Mouse (Mus musculus): ENCODE measurements around the gene Naif1.

Gene Naif1

DNA sequence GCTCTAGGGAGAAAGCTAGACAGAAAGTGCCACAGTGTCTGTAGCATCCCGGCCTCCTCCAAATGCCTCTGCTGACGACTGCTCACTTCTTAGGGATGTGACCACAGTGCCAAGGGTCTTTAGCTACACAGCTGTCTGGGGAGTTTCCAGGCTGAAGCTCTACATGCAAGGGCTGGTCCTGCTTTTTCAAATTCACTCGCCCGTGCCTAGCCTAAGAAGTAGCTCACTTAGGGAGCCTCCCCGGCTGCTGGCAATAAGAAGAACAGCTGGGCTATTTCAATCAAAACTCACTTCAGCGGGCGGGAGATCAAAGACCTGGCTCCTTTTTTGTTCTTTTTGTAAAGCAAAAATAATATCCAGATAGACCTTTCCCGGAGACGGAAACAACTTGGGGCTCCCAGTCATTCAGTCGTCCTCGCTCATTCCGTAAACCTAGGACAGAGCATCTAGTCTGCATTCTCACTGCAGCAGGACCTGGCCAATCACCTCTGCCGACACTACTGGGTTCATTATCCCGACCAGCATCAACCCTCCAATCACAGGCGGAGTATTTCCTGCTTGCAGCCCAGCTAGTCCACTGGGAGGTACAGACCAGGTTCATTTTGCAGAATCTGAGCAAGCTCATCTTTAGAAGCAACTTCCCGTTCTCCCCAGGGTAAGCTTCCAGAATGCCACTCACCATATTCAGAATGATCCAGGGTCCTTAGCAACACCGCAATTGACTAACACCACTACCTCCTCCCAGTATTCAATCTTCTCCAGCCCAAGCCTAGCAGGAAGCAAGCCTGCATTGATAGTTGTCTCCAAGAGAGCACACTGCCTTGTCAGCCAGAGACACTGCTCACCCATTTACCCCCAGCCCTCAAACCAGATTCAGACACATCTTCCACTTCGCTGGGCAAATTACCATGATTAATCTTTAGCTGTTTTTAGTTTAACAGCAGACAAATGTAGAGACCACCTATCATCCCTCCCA lies 19.3 kb upstream of the Naif1 start:
- no peak for TF ChIP-seq NANOG (IDR thresholded peaks at IDR 0.05; ENCODE audit: borderline replicate concordance, low read length)
- no peak for TF ChIP-seq POU5F1 (IDR thresholded peaks at IDR 0.05; ENCODE audit: borderline replicate concordance, low read length)
- H3K36me3 ChIP-seq (ENCODE audit: insufficient read depth, low read length) = peaks cover 12% of the 10 kb centered on the region; the same call in 1 of the 2 replicates
- H3K4me3 ChIP-seq (replicated peaks; ENCODE audit: low read length) = peak overlapping the region; percentile 54
- H3K4me1 ChIP-seq (replicated peaks; ENCODE audit: low read depth, low read length) = peaks cover 48% of the 10 kb centered on the region
- H3K27me3 ChIP-seq (ENCODE audit: insufficient read depth, low read length) = no peaks in the 10 kb centered on the region
- H3K9me3 ChIP-seq (ENCODE audit: low read length) = no peaks in the 10 kb centered on the region

DNA sequence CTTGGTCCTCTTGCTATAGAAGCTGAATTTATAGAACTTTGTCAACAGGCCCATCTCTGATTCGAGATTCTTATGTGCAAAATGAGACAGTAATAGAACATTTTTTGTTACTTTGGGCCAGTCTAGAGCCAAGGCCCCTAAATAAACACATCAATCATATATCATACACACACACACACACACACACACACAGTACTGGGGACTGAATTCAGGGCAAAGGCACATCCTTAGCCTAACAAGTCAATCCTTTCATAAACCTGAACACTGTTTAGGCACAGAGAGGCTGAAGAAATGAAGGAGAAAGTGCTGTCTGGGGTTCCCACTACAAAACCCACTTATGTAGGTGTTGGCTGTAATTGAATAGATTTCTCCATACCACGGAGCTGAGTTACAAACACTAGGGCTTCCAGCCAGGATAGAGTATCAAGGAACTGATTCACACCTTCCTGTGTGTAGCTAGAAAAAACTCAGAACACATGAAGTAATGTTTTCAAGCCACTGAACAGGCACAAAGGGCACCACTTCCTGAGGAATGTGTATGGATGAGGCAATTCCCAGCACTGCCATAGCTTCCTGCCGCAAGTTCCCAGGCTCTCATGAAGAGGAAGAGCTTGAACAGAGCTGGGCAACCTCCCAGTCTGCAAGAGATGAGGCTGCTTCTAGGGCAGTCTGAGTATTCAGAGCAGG lies 13.4 kb upstream of the Naif1 start:
- no peaks in the 10 kb centered on the region for H3K9me3 ChIP-seq (ENCODE audit: low read length)
- H3K4me3 ChIP-seq (replicated peaks; ENCODE audit: low read length) = no peak overlapping the region
- no peaks in the 10 kb centered on the region for H3K27me3 ChIP-seq (ENCODE audit: insufficient read depth, low read length)
- TF ChIP-seq POU5F1 (IDR thresholded peaks at IDR 0.05; ENCODE audit: borderline replicate concordance, low read length) = no peak
- TF ChIP-seq CTCF (conservative IDR thresholded peaks at IDR 0.05; ENCODE audit: low read length) = no peak
- no peak for TF ChIP-seq NANOG (IDR thresholded peaks at IDR 0.05; ENCODE audit: borderline replicate concordance, low read length)
- H3K36me3 ChIP-seq (ENCODE audit: insufficient read depth, low read length) = peaks cover 15% of the 10 kb centered on the region
- peaks cover 47% of the 10 kb centered on the region for H3K4me1 ChIP-seq (replicated peaks; ENCODE audit: low read depth, low read length)

DNA sequence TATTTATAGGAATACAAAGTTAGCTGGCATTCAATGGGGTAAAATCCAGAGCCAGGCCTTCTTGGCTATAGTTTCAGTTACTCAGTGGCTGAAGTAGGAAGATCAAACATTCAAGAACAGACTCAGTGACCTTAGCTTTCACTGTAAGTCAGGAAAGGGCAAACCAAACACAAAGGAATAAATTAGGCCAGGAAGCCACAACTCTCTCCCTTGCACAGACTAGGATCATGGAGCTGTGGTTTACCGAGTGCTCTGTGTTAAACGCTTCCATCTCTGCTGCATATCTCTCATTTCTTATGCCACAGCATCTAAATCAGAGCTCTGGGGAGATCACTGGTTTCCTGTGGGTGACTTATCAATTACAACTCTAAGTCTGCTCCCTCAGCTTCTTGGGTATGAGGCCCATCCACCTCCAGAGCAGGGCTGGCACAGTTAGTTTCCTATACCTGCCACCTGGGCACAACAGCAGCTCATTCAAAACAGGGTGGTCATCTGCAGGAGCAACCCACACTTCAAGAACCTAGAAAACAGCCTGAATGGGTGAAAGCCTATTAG lies 12.6 kb upstream of the Naif1 start:
- Histone ChIP-seq H3K9me3 (ENCODE audit: low read length) (no peaks in the 10 kb centered on the region), H3K4me1 (replicated peaks; ENCODE audit: low read depth, low read length) (peaks cover 51% of the 10 kb centered on the region), H3K27me3 (ENCODE audit: insufficient read depth, low read length) (no peaks in the 10 kb centered on the region), H3K4me3 (replicated peaks; ENCODE audit: low read length) (no peak overlapping the region), H3K36me3 (ENCODE audit: insufficient read depth, low read length) (peaks cover 15% of the 10 kb centered on the region)
- TF ChIP-seq POU5F1 (IDR thresholded peaks at IDR 0.05; ENCODE audit: borderline replicate concordance, low read length) = no peak
- TF ChIP-seq CTCF (conservative IDR thresholded peaks at IDR 0.05; ENCODE audit: low read length) = no peak
- TF ChIP-seq NANOG (IDR thresholded peaks at IDR 0.05; ENCODE audit: borderline replicate concordance, low read length) = no peak

DNA sequence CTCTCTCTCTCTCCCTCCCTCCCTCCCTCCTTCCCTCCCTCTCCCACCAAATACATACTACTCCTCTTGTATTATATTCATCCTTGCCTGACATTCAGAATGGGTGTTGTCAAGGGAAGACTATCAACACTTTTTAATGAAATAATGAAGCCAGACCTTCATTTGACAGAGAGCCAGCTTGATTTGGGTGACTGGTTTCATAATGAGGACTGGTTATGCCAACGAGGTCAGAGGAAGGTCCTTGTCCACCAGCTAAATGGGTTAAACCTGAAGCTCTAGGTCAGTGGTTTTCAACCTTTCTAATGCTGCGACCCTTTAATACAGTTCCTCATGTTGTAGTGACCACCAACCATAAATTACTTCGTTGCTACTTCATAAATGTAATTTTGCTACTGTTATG lies 11.5 kb upstream of the Naif1 start:
- peaks cover 56% of the 10 kb centered on the region for H3K4me1 ChIP-seq (replicated peaks; ENCODE audit: low read depth, low read length)
- H3K27me3 ChIP-seq (ENCODE audit: insufficient read depth, low read length) = no peaks in the 10 kb centered on the region
- no peak for TF ChIP-seq CTCF (conservative IDR thresholded peaks at IDR 0.05; ENCODE audit: low read length)
- TF ChIP-seq NANOG (IDR thresholded peaks at IDR 0.05; ENCODE audit: borderline replicate concordance, low read length) = no peak
- no peak for TF ChIP-seq POU5F1 (IDR thresholded peaks at IDR 0.05; ENCODE audit: borderline replicate concordance, low read length)
- no peaks in the 10 kb centered on the region for H3K9me3 ChIP-seq (ENCODE audit: low read length)
- H3K36me3 ChIP-seq (ENCODE audit: insufficient read depth, low read length) = peaks cover 11% of the 10 kb centered on the region
- no peak overlapping the region for H3K4me3 ChIP-seq (replicated peaks; ENCODE audit: low read length)

DNA sequence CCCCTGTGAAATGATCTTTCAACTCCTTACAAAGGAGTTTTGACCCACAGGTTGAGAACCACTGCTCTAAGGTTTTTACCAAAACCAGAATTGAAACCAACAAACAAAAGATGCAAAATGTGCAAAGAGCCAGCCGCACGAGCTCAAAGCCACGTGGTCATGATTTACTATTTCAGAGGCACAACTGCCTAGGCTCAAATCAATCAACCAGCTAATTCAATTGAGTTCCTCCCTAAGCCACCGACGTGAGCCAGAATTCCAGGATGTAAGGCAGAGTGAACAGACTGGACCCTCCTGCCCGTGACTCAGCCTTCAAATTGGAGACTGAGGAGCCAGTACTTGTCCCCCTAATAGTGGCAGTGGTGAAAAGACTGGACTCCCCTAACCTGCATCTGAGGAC lies 11.1 kb upstream of the Naif1 start:
- H3K9me3 ChIP-seq (ENCODE audit: low read length) = no peaks in the 10 kb centered on the region
- H3K4me1 ChIP-seq (replicated peaks; ENCODE audit: low read depth, low read length) = peaks cover 58% of the 10 kb centered on the region
- no peak for TF ChIP-seq NANOG (IDR thresholded peaks at IDR 0.05; ENCODE audit: borderline replicate concordance, low read length)
- no peak for TF ChIP-seq POU5F1 (IDR thresholded peaks at IDR 0.05; ENCODE audit: borderline replicate concordance, low read length)
- TF ChIP-seq CTCF (conservative IDR thresholded peaks at IDR 0.05; ENCODE audit: low read length) = no peak
- H3K27me3 ChIP-seq (ENCODE audit: insufficient read depth, low read length) = no peaks in the 10 kb centered on the region
- H3K36me3 ChIP-seq (ENCODE audit: insufficient read depth, low read length) = peaks cover 15% of the 10 kb centered on the region
- no peak overlapping the region for H3K4me3 ChIP-seq (replicated peaks; ENCODE audit: low read length)

DNA sequence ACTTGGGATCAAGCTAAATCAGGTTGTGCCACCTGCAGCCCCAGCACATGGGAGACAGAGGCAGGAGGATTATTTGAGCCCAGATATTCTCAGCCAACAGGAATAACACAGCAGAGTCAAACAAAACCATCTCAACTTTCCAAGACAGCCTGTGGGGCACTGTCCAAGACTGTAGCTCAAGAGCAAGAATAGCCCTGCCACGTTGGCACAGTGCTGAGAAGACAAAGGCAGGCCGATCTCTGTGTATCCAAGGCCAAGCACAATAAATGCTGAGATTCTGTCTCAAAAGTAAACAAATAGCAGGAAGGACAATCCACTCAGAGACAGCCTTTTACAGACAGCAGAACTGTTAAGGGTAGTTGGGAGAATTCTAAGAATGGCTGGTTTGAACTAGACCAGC lies 10.1 kb upstream of the Naif1 start:
- peaks cover 25% of the 10 kb centered on the region for H3K36me3 ChIP-seq (ENCODE audit: insufficient read depth, low read length)
- H3K27me3 ChIP-seq (ENCODE audit: insufficient read depth, low read length) = no peaks in the 10 kb centered on the region
- TF ChIP-seq CTCF (conservative IDR thresholded peaks at IDR 0.05; ENCODE audit: low read length) = no peak
- no peak for TF ChIP-seq NANOG (IDR thresholded peaks at IDR 0.05; ENCODE audit: borderline replicate concordance, low read length)
- no peak for TF ChIP-seq POU5F1 (IDR thresholded peaks at IDR 0.05; ENCODE audit: borderline replicate concordance, low read length)
- H3K9me3 ChIP-seq (ENCODE audit: low read length) = no peaks in the 10 kb centered on the region
- peaks cover 58% of the 10 kb centered on the region for H3K4me1 ChIP-seq (replicated peaks; ENCODE audit: low read depth, low read length)
- H3K4me3 ChIP-seq (replicated peaks; ENCODE audit: low read length) = no peak overlapping the region

DNA sequence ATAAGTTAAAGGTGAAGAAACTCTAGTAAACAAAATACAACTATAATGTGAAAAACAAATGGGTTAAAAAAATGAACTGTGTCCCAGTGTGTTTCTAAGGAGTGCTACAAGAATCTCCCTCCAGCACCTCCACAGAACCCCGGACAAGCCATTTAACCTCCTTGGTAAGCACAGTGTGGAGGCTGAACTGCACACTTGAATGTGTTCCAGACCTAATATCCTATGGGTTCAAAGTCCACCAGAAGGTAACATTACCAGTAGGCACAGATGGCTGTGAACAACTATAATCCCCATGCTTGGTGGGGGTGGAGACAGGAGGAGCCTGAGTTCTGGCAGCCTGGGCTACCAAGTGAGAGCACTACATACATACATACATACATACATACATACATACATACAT lies 9.6 kb upstream of the Naif1 start:
- no peaks in the 10 kb centered on the region for H3K27me3 ChIP-seq (ENCODE audit: insufficient read depth, low read length)
- peaks cover 58% of the 10 kb centered on the region for H3K4me1 ChIP-seq (replicated peaks; ENCODE audit: low read depth, low read length)
- H3K9me3 ChIP-seq (ENCODE audit: low read length) = no peaks in the 10 kb centered on the region
- peaks cover 30% of the 10 kb centered on the region for H3K36me3 ChIP-seq (ENCODE audit: insufficient read depth, low read length)
- H3K4me3 ChIP-seq (replicated peaks; ENCODE audit: low read length) = no peak overlapping the region
- TF ChIP-seq NANOG (IDR thresholded peaks at IDR 0.05; ENCODE audit: borderline replicate concordance, low read length) (no peak), CTCF (conservative IDR thresholded peaks at IDR 0.05; ENCODE audit: low read length) (no peak), POU5F1 (IDR thresholded peaks at IDR 0.05; ENCODE audit: borderline replicate concordance, low read length) (no peak)

DNA sequence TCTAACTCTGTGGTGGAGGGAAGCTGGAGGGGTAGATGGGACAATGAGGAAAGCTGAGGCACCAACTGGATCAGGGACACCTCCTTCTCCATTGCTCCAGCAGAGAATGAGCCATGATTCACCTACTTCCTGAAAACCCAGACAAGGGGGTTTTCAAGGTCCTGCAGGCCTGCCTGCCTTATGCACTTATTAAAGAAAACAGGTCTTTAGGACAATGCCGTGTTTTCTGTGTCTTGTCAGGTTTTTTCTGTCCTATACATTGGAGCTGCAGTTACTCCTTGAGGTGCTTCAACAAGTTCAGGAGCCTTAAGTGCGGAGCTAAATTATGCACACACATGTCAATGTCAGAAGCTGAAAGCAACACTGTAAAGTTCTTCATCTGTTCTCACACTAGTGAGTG lies 8.7 kb upstream of the Naif1 start:
- Histone ChIP-seq H3K27me3 (ENCODE audit: insufficient read depth, low read length) (no peaks in the 10 kb centered on the region), H3K9me3 (ENCODE audit: low read length) (no peaks in the 10 kb centered on the region), H3K36me3 (ENCODE audit: insufficient read depth, low read length) (peaks cover 36% of the 10 kb centered on the region), H3K4me1 (replicated peaks; ENCODE audit: low read depth, low read length) (peaks cover 55% of the 10 kb centered on the region), H3K4me3 (replicated peaks; ENCODE audit: low read length) (no peak overlapping the region)
- TF ChIP-seq POU5F1 (IDR thresholded peaks at IDR 0.05; ENCODE audit: borderline replicate concordance, low read length) (no peak), NANOG (IDR thresholded peaks at IDR 0.05; ENCODE audit: borderline replicate concordance, low read length) (no peak), CTCF (conservative IDR thresholded peaks at IDR 0.05; ENCODE audit: low read length) (no peak)

Measured in E14TG2a.4 (cell line).